Mouse (Mus musculus) brain, embryonic 14.5 days (tissue): ENCODE results near the gene Mrps11.

Experiments
- CTCF ChIP-seq: fragments of 200-500 bp; IDR thresholded peaks from 2 replicates; pipeline ENCODE4 v1.5.1; 2012; ENCODE audit warnings: inconsistent platforms, mild to moderate bottlenecking, moderate library complexity, borderline replicate concordance; ENCODE audit not compliant: insufficient read depth, insufficient read length; ENCODE audit errors: extremely low read depth
- POLR2A ChIP-seq: fragments of 200-500 bp; IDR thresholded peaks from 2 replicates; pipeline ENCODE4 v1.6.1; 2012; ENCODE audit warnings: mild to moderate bottlenecking, inconsistent platforms, borderline replicate concordance; ENCODE audit not compliant: poor library complexity, insufficient read depth, insufficient read length, severe bottlenecking; ENCODE audit errors: extremely low read depth

DNA sequence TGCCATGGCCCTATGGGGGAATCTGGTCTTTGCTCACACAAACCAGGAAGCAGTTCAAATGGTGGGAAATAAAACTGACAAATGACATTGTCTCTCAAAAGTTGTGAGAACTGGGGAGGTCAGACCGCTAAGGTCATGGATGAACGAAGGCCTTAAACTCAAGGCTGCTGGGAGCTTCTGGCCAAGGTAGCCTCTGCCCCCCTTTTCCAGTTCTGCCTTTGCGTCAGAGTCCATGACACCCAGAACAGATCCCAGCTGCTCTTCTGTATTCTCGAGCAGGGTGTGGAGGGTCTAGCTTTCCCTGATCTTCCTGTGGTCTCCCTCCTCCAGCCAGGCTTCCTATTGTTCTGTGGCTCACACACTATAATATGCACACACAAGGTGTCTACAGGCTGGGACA, 24.3 kb downstream of the Mrps11 start:
- TF ChIP-seq POLR2A: no peak
- no peak for TF ChIP-seq CTCF
